Mouse (Mus musculus) ES-Bruce4 (cell line): ENCODE data around the gene Fam107b. TPM values are rescaled to one million over a fixed set of nuclear protein-coding genes. Genes with fewer than 3 reads are reported as not detected.

Experiments used
- H3K27ac ChIP-seq: 2 replicates; pipeline ENCODE4 v1.5.1; 2012; ENCODE audit warnings: low read length, inconsistent platforms; ENCODE audit not compliant: insufficient read depth
- H3K27me3 ChIP-seq: 2 replicates; pipeline ENCODE4 v1.6.1; 2012; ENCODE audit warnings: mild to moderate bottlenecking, low read length, inconsistent platforms; ENCODE audit not compliant: control insufficient read depth, poor library complexity, insufficient read depth, severe bottlenecking
- H3K36me3 ChIP-seq: 2 replicates; pipeline ENCODE4 v1.6.1; 2012; ENCODE audit warnings: inconsistent platforms, mild to moderate bottlenecking, low read length, moderate library complexity; ENCODE audit not compliant: control insufficient read depth, poor library complexity, insufficient read depth, severe bottlenecking
- H3K4me1 ChIP-seq: one replicate; pipeline ENCODE4 v1.8.1; 2011; ENCODE audit warnings: low read length; ENCODE audit not compliant: control insufficient read depth, insufficient read depth
- H3K4me3 ChIP-seq: 2 replicates; pipeline ENCODE4 v1.5.1; 2011; ENCODE audit warnings: low read depth, mild to moderate bottlenecking, low read length
- H3K9ac ChIP-seq: 2 replicates; pipeline ENCODE4 v1.6.1; 2012; ENCODE audit warnings: low read depth, mild to moderate bottlenecking, inconsistent platforms; ENCODE audit not compliant: poor library complexity, severe bottlenecking
- H3K9me3 ChIP-seq: replicated peaks from 2 replicates; pipeline ENCODE4 v1.6.1; 2012; ENCODE audit warnings: mild to moderate bottlenecking, low read length, inconsistent platforms; ENCODE audit not compliant: control insufficient read depth, poor library complexity, insufficient read depth, severe bottlenecking
- CTCF ChIP-seq: IDR thresholded peaks from one replicate; pipeline ENCODE4 v1.8.1; 2011; ENCODE audit warnings: low read depth, low read length
- EP300 ChIP-seq: IDR thresholded peaks from 2 replicates; pipeline ENCODE4 v1.6.1; 2011; ENCODE audit warnings: low read depth, low read length; ENCODE audit not compliant: insufficient read depth
- POLR2A ChIP-seq: IDR thresholded peaks from one replicate; pipeline ENCODE4 v1.8.1; 2011; ENCODE audit warnings: low read length; ENCODE audit not compliant: insufficient read depth
- polyA plus RNA-seq: library from polyadenylated mRNA; stranded (reverse); fragments of >200 nt; gene quantifications from 2 replicates; pipeline ENCODE4 v1.2.4, GENCODE M21; 2011; ENCODE audit warnings: low read depth; ENCODE audit not compliant: missing spikeins, insufficient read depth, insufficient read length

Gene Fam107b
- polyA plus RNA-seq, 1 experiment, result 54.4 TPM

- H3K9me3 ChIP-seq, result no peaks in the 10 kb centered on the region
- no peaks in the 10 kb centered on the region for H3K27me3 ChIP-seq
- no peak overlapping the region for H3K27ac ChIP-seq
- no peaks in the 10 kb centered on the region for H3K36me3 ChIP-seq
- H3K4me3 ChIP-seq, result no peak overlapping the region
- H3K9ac ChIP-seq, result no peak overlapping the region
- H3K4me1 ChIP-seq, result no peaks in the 10 kb centered on the region
- TF ChIP-seq CTCF (no peak), POLR2A (no peak), EP300 (no peak)
These were observed 179.3 kb downstream of the Fam107b start for GRCm38 (mm10) chr2:3749504-3750024.

- H3K4me1 ChIP-seq, result no peaks in the 10 kb centered on the region
- TF ChIP-seq EP300 (no peak), POLR2A (no peak), CTCF (no peak)
These were observed 179.8 kb downstream of the Fam107b start for GRCm38 (mm10) chr2:3750126-3750525.

GRCm38 (mm10) chr2:3752365-3752764, 182.1 kb downstream of the Fam107b start:
- TF ChIP-seq EP300, result no peak
- TF ChIP-seq POLR2A, result no peak
- no peak for TF ChIP-seq CTCF

More at GRCm38 (mm10) chr2:3750126-3750525, 179.8 kb downstream of the Fam107b start:
- Histone ChIP-seq H3K4me3 (no peak overlapping the region), H3K9me3 (no peaks in the 10 kb centered on the region), H3K27ac (no peak overlapping the region), H3K9ac (no peak overlapping the region), H3K36me3 (no peaks in the 10 kb centered on the region), H3K27me3 (no peaks in the 10 kb centered on the region)

GRCm38 (mm10) chr2:3752893-3753292, 182.6 kb downstream of the Fam107b start:
- H3K4me1 ChIP-seq, result no peaks in the 10 kb centered on the region
- no peak overlapping the region for H3K27ac ChIP-seq
- no peak overlapping the region for H3K4me3 ChIP-seq
- TF ChIP-seq POLR2A (no peak), CTCF (no peak), EP300 (no peak)
- H3K9me3 ChIP-seq, result no peaks in the 10 kb centered on the region
- no peaks in the 10 kb centered on the region for H3K36me3 ChIP-seq
- no peaks in the 10 kb centered on the region for H3K27me3 ChIP-seq
- H3K9ac ChIP-seq, result no peak overlapping the region

More at GRCm38 (mm10) chr2:3752365-3752764, 182.1 kb downstream of the Fam107b start:
- no peaks in the 10 kb centered on the region for H3K36me3 ChIP-seq
- no peak overlapping the region for H3K9ac ChIP-seq
- no peaks in the 10 kb centered on the region for H3K27me3 ChIP-seq
- H3K4me1 ChIP-seq, result no peaks in the 10 kb centered on the region
- no peaks in the 10 kb centered on the region for H3K9me3 ChIP-seq
- no peak overlapping the region for H3K4me3 ChIP-seq
- no peak overlapping the region for H3K27ac ChIP-seq

GRCm38 (mm10) chr2:3753749-3754148, 183.5 kb downstream of the Fam107b start:
- H3K27me3 ChIP-seq, result no peaks in the 10 kb centered on the region

GRCm38 (mm10) chr2:3755936-3756335, 185.6 kb downstream of the Fam107b start:
- TF ChIP-seq EP300 (no peak), POLR2A (no peak), CTCF (no peak)
- no peaks in the 10 kb centered on the region for H3K36me3 ChIP-seq
- H3K27me3 ChIP-seq, result no peaks in the 10 kb centered on the region
- no peak overlapping the region for H3K4me3 ChIP-seq
- no peaks in the 10 kb centered on the region for H3K4me1 ChIP-seq
- H3K9me3 ChIP-seq, result no peaks in the 10 kb centered on the region
- H3K27ac ChIP-seq, result no peak overlapping the region
- no peak overlapping the region for H3K9ac ChIP-seq

More at GRCm38 (mm10) chr2:3753749-3754148, 183.5 kb downstream of the Fam107b start:
- Histone ChIP-seq H3K4me3 (no peak overlapping the region), H3K9me3 (no peaks in the 10 kb centered on the region), H3K36me3 (no peaks in the 10 kb centered on the region), H3K4me1 (no peaks in the 10 kb centered on the region), H3K27ac (no peak overlapping the region), H3K9ac (no peak overlapping the region)
- no peak for TF ChIP-seq POLR2A
- TF ChIP-seq CTCF, result no peak
- TF ChIP-seq EP300, result no peak
